In the genomic region with DNA sequence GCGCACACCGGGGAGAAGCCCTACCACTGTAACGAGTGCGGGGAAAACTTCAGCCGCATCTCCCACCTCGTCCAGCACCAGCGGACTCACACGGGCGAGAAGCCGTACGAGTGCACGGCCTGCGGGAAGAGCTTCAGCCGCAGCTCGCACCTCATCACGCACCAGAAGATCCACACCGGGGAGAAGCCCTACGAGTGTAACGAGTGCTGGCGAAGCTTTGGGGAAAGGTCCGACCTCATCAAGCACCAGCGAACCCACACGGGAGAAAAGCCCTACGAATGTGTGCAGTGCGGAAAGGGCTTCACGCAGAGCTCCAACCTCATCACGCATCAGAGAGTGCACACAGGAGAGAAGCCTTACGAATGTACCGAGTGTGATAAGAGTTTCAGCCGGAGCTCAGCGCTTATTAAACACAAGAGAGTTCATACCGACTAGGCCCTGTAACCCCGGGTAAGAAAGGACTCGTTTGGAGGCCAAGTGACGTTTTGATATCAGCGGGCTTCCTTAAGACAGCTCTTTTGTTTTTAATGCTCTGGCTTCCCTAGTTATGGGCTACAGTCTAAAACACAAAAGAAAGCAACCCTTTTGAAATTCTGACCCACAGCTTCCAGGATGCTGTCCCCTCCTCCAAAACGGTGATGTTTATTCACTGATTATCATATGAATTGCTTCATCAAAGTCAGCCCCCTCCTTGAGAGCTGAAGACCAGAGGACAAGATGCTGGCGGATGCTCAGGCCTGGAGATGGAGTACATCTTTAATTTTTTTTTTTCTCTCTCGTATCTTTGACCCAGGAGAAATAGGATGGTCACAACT, we compare ENCODE assay signal across 13 mouse cellular contexts. TPM values are rescaled to one million over a fixed set of nuclear protein-coding genes. Genes with fewer than 3 reads are reported as not detected.
DNase-seq lines count a peak whose midpoint lies in the region; ATAC-seq lines count a peak whose summit lies in the region.
"Had no signal": no experiment of that assay in that cellular context is flagged by ENCODE, and none has a peak within 500 bp of the region (broad histone marks: within the 10 kb centered on the region; RNA-seq: fewer than 3 reads in every experiment).

No protein-coding gene starts in this region.

- peak overlapping the region; percentile 16 for H3K4me2 ChIP-seq in hindbrain, embryonic 11.5 days (replicated peaks; ENCODE audit: low read depth, low read length)
- H3K4me2 ChIP-seq in intestine, embryonic 15.5 days (replicated peaks): no peak overlapping the region

- H3K36me3 ChIP-seq in hindbrain, embryonic 11.5 days (ENCODE audit: control insufficient read depth, insufficient read depth, low read length): peaks cover 13% of the 10 kb centered on the region; the same call in 1 of the 2 replicates
- H3K36me3 ChIP-seq in intestine, embryonic 15.5 days: peaks cover 47% of the 10 kb centered on the region

- intact Hi-C loops in heart, postnatal 10 days (cut with DNase I): no loop called here
- intact Hi-C loops in left cerebral cortex, postnatal 14 days (cut with DNase I): no loop called here

- H3K4me1 ChIP-seq in hindbrain, embryonic 11.5 days (replicated peaks; ENCODE audit: control insufficient read depth, insufficient read depth, low read length): peaks cover 13% of the 10 kb centered on the region; the same call in 1 of the 2 replicates
- H3K4me1 ChIP-seq in intestine, embryonic 15.5 days (replicated peaks): peaks cover 6% of the 10 kb centered on the region

- H3K27ac ChIP-seq in hindbrain, embryonic 11.5 days (ENCODE audit: low read depth, low read length): no peak overlapping the region
- no peak overlapping the region for H3K27ac ChIP-seq in intestine, embryonic 15.5 days

- WGBS in hindbrain, embryonic 11.5 days: 33% methylated on average over 39 of the region's 39 CpGs
- WGBS in intestine, embryonic 15.5 days: 77% methylated on average over 39 of the region's 39 CpGs

- H3K27me3 ChIP-seq in hindbrain, embryonic 11.5 days (ENCODE audit: control insufficient read depth, insufficient read depth, low read length): peaks cover 18% of the 10 kb centered on the region
- no peaks in the 10 kb centered on the region for H3K27me3 ChIP-seq in intestine, embryonic 15.5 days (replicated peaks)

- DNase-seq in heart, adult 11 months: peak; percentile 88
- no peak for DNase-seq in heart, postnatal 10 days
- DNase-seq in embryo, embryonic 11 days: peak; percentile 21
- peak; percentile 15 for DNase-seq in hindbrain, embryonic 11.5 days (ENCODE audit: low spot score)
- peak; percentile 34 for DNase-seq in neural tube, embryonic 10.5 days (ENCODE audit: extremely low spot score, low spot score)
- no peak for DNase-seq in left cerebral cortex, postnatal 14 days (ENCODE audit: low spot score in 2 of 2)
- DNase-seq: cerebellum, postnatal 14 days; gastrocnemius, postnatal 25 days; kidney, adult 18-20 months; left cerebral cortex, postnatal 4 days; liver, postnatal 0 days had no signal

- peak overlapping the region; percentile 15; the same call in 1 of the 2 replicates for H3K4me3 ChIP-seq in hindbrain, embryonic 11.5 days (ENCODE audit: low read depth, low read length)
- no peak overlapping the region for H3K4me3 ChIP-seq in intestine, embryonic 15.5 days (replicated peaks)

- H3K9me3 ChIP-seq in hindbrain, embryonic 11.5 days (ENCODE audit: control insufficient read depth, low read length): no peaks in the 10 kb centered on the region
- H3K9me3 ChIP-seq in intestine, embryonic 15.5 days: no peaks in the 10 kb centered on the region

- no peak for ATAC-seq in hindbrain, embryonic 11.5 days (ENCODE audit: low FRiP score)
- ATAC-seq in inflammation-experienced regulatory T-cells, adult 6 months: no peak
- ATAC-seq in intestine, embryonic 15.5 days: no peak
- ATAC-seq: liver, postnatal 0 days had no signal

- peak overlapping the region; percentile 17; the same call in 1 of the 2 replicates for H3K9ac ChIP-seq in hindbrain, embryonic 11.5 days (ENCODE audit: low read depth, low read length)
- H3K9ac ChIP-seq in intestine, embryonic 15.5 days: no peak overlapping the region
- H3K9ac ChIP-seq: liver, postnatal 0 days had no signal

RNA-seq across cellular contexts. Expression of a gene that starts 6.5 kb away (rescaled TPM):
- 10 to 100 TPM; 60.5 to 70.1 TPM for total RNA-seq in heart, postnatal 10 days (2021)
- 26.2 and 33.1 TPM in 2 replicates for polyA plus RNA-seq in hindbrain, embryonic 11.5 days (2014; fragmentation: Nextera tagmentation; extraction: Ambion mirVana)
- 10 to 100 TPM in 1 of 3 experiments, 1 to 10 TPM in 2; 6.2 to 10.4 (median 8.1) TPM for polyA plus RNA-seq in inflammation-experienced regulatory T-cells, adult 6 months (2017; shearing (Covaris generic))
- total RNA-seq in left cerebral cortex, postnatal 14 days (2021): 10 to 100 TPM; 90.0 to 93.6 TPM
- polyA plus RNA-seq in intestine, embryonic 15.5 days (2015; fragmentation: Nextera tagmentation; extraction: Ambion mirVana): 16.0 and 16.8 TPM in 2 replicates

RNA-seq across cellular contexts. Expression of a gene that starts 19.8 kb away (rescaled TPM):
- total RNA-seq in heart, postnatal 10 days (2021): 10 to 100 TPM; 70.8 to 74.4 TPM
- polyA plus RNA-seq in hindbrain, embryonic 11.5 days (2014; fragmentation: Nextera tagmentation; extraction: Ambion mirVana): 194 and 200 TPM in 2 replicates
- 100 to 1,000 TPM in 1 of 3 experiments, 10 to 100 TPM in 2; 97.2 to 105 (median 98.5) TPM for polyA plus RNA-seq in inflammation-experienced regulatory T-cells, adult 6 months (2017; shearing (Covaris generic))
- total RNA-seq in left cerebral cortex, postnatal 14 days (2021): 10 to 100 TPM; 87.8 to 95.1 TPM
- 128 and 129 TPM in 2 replicates for polyA plus RNA-seq in intestine, embryonic 15.5 days (2015; fragmentation: Nextera tagmentation; extraction: Ambion mirVana)

RNA-seq across cellular contexts. Expression of a gene that starts 43.5 kb away (rescaled TPM):
- 10 to 100 TPM; 77.2 to 85.4 TPM for total RNA-seq in heart, postnatal 10 days (2021)
- 3.1 and 5.2 TPM in 2 replicates for polyA plus RNA-seq in hindbrain, embryonic 11.5 days (2014; fragmentation: Nextera tagmentation; extraction: Ambion mirVana)
- under 1 TPM in 2 of 3 experiments, not detected in 1; 0.29 to 0.65 TPM for polyA plus RNA-seq in inflammation-experienced regulatory T-cells, adult 6 months (2017; shearing (Covaris generic))
- total RNA-seq in left cerebral cortex, postnatal 14 days (2021): under 1 TPM in 1 of 2 experiments, not detected in 1; 0.61 TPM
- polyA plus RNA-seq in intestine, embryonic 15.5 days (2015; fragmentation: Nextera tagmentation; extraction: Ambion mirVana): 18.3 and 19.0 TPM in 2 replicates

Comparison
In these comparisons a context has a peak if more than half of its experiments do, and no peak if none do; other contexts are left out.
1. DNase-seq: peak in heart, adult 11 months (single experiment), embryo, embryonic 11 days (single experiment), hindbrain, embryonic 11.5 days (single experiment) and neural tube, embryonic 10.5 days (single experiment); none in heart, postnatal 10 days (0 of 2) and left cerebral cortex, postnatal 14 days (0 of 2).